Mouse (Mus musculus): ENCODE measurements around the gene Olfr1410. TPM values are rescaled to one million over a fixed set of nuclear protein-coding genes. Genes with fewer than 3 reads are reported as not detected.

Olfr1410 gene
- not detected in 2 replicates for polyA plus RNA-seq (2015; fragmentation: Nextera tagmentation; extraction: Ambion mirVana)

GRCm38 (mm10) chr1:92605482-92605881, at the start of gene Olfr1410:
TSS of gene Olfr1410 (plus strand) at chr1:92605782.
- Histone ChIP-seq H3K9me3 (ENCODE audit: control insufficient read depth, low read length) (no peaks in the 10 kb centered on the region), H3K27me3 (replicated peaks; ENCODE audit: control insufficient read depth, insufficient read depth, low read length) (no peaks in the 10 kb centered on the region; the same call in 1 of the 2 replicates), H3K4me3 (ENCODE audit: low read length) (no peak within 1 kb of the TSS), H3K27ac (ENCODE audit: low read depth, low read length) (no peak within 1 kb of the TSS), H3K36me3 (ENCODE audit: control insufficient read depth, insufficient read depth, low read length) (no peaks in the 10 kb centered on the region), H3K4me1 (ENCODE audit: control insufficient read depth, insufficient read depth, low read depth, low read length) (no peaks in the 10 kb centered on the region), H3K4me2 (ENCODE audit: low read length) (no peak within 1 kb of the TSS), H3K9ac (ENCODE audit: low read depth, low read length) (no peak within 1 kb of the TSS)
- WGBS: 95% methylated on average over 1 of the region's 1 CpGs
- no peak for ATAC-seq

GRCm38 (mm10) chr1:92571022-92571421, 34.6 kb upstream of the Olfr1410 start, which contains the start of gene Olfr1413:
TSS of gene Olfr1413 (plus strand) at chr1:92571322.
- Histone ChIP-seq H3K4me1 (ENCODE audit: control insufficient read depth, insufficient read depth, low read depth, low read length) (no peaks in the 10 kb centered on the region), H3K36me3 (ENCODE audit: control insufficient read depth, insufficient read depth, low read length) (no peaks in the 10 kb centered on the region), H3K4me2 (ENCODE audit: low read length) (no peak within 1 kb of the TSS), H3K9me3 (ENCODE audit: control insufficient read depth, low read length) (no peaks in the 10 kb centered on the region), H3K27ac (ENCODE audit: low read depth, low read length) (no peak within 1 kb of the TSS), H3K27me3 (replicated peaks; ENCODE audit: control insufficient read depth, insufficient read depth, low read length) (no peaks in the 10 kb centered on the region), H3K4me3 (ENCODE audit: low read length) (no peak within 1 kb of the TSS), H3K9ac (ENCODE audit: low read depth, low read length) (no peak within 1 kb of the TSS)
- ATAC-seq: no peak
- 79% methylated on average over 3 of the region's 3 CpGs for WGBS

DNA sequence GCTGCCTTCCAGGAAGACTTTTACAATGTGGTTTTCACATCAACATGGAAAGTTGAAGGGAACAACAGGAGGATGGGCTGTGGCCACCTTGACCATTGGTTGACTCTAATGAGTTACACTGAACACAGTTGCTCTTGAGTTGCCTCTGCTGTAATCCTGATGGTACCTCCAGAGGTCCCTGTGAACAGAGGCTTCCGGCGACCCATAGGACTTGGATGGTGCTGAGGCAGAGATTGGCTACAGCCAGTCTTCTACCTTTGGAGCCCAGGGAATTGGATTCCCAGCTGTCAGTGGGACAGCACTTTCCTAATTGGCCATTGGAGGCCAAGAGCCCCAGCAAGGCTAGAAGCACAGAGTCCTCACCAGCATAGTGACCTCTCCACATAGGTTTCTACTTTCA, 20.1 kb upstream of the Olfr1410 start, which contains the start of gene Olfr1412:
Olfr1412 (plus strand) TSS at position 301 of the 400 bp plus-strand sequence.
- Histone ChIP-seq H3K27ac (ENCODE audit: low read depth, low read length) (no peak within 1 kb of the TSS), H3K4me1 (ENCODE audit: control insufficient read depth, insufficient read depth, low read depth, low read length) (no peaks in the 10 kb centered on the region), H3K9ac (ENCODE audit: low read depth, low read length) (no peak within 1 kb of the TSS), H3K4me3 (ENCODE audit: low read length) (no peak within 1 kb of the TSS), H3K36me3 (ENCODE audit: control insufficient read depth, insufficient read depth, low read length) (no peaks in the 10 kb centered on the region), H3K4me2 (ENCODE audit: low read length) (no peak within 1 kb of the TSS), H3K9me3 (ENCODE audit: control insufficient read depth, low read length) (peaks cover 3% of the 10 kb centered on the region; the same call in 1 of the 2 replicates), H3K27me3 (replicated peaks; ENCODE audit: control insufficient read depth, insufficient read depth, low read length) (no peaks in the 10 kb centered on the region)
- no peak for ATAC-seq
- 93% methylated on average over 2 of the region's 2 CpGs for WGBS

DNA sequence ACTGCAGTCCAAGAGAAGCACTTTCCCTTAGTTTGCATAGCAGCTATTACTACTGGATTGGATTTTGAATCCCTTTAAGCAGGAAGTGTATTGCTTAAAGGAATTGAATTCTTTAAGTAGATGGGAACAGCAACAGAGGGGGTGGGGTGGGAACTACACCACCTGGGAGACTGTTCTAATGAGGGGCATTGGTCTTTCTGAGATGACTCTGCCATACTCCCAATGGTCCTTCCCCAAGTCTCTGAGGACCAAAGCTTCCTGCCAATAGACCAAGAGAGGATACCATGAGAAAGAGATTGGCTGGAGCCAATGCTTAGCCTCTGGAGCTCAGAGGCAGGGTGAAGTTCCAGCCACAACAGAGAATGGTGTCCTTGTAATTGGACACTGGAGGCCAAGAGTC, 11.5 kb upstream of the Olfr1410 start, which contains the start of gene Olfr1411:
Olfr1411 (plus strand) TSS at position 301 of the 400 bp plus-strand sequence.
- no peaks in the 10 kb centered on the region for H3K4me1 ChIP-seq (ENCODE audit: control insufficient read depth, insufficient read depth, low read depth, low read length)
- no peak within 1 kb of the TSS for H3K4me2 ChIP-seq (ENCODE audit: low read length)
- H3K4me3 ChIP-seq (ENCODE audit: low read length): no peak within 1 kb of the TSS
- no peak for ATAC-seq
- H3K27ac ChIP-seq (ENCODE audit: low read depth, low read length): no peak within 1 kb of the TSS
- no peaks in the 10 kb centered on the region for H3K9me3 ChIP-seq (ENCODE audit: control insufficient read depth, low read length)
- H3K27me3 ChIP-seq (replicated peaks; ENCODE audit: control insufficient read depth, insufficient read depth, low read length): 0 out of 2 replicates have a peak, but pooled peaks cover 2% of the 10 kb centered on the region
- H3K9ac ChIP-seq (ENCODE audit: low read depth, low read length): no peak within 1 kb of the TSS
- no peaks in the 10 kb centered on the region for H3K36me3 ChIP-seq (ENCODE audit: control insufficient read depth, insufficient read depth, low read length)

- H3K27me3 ChIP-seq (replicated peaks; ENCODE audit: control insufficient read depth, insufficient read depth, low read length): 0 out of 2 replicates have a peak, but pooled peaks cover 2% of the 10 kb centered on the region
- no peak overlapping the region for H3K9ac ChIP-seq (ENCODE audit: low read depth, low read length)
- H3K27ac ChIP-seq (ENCODE audit: low read depth, low read length): no peak overlapping the region
- no peaks in the 10 kb centered on the region for H3K9me3 ChIP-seq (ENCODE audit: control insufficient read depth, low read length)
- H3K4me2 ChIP-seq (ENCODE audit: low read length): no peak overlapping the region
- H3K4me1 ChIP-seq (ENCODE audit: control insufficient read depth, insufficient read depth, low read depth, low read length): no peaks in the 10 kb centered on the region
- no peak overlapping the region for H3K4me3 ChIP-seq (ENCODE audit: low read length)
- H3K36me3 ChIP-seq (ENCODE audit: control insufficient read depth, insufficient read depth, low read length): no peaks in the 10 kb centered on the region
- no peak for ATAC-seq
- WGBS: 91% methylated on average over 3 of the region's 3 CpGs
These were observed 9.6 kb upstream of the Olfr1410 start for GRCm38 (mm10) chr1:92596019-92596418.

GRCm38 (mm10) chr1:92607711-92608110, 2.1 kb downstream of the Olfr1410 start:
- WGBS: 83% methylated on average over 4 of the region's 4 CpGs
- no peaks in the 10 kb centered on the region for H3K36me3 ChIP-seq (ENCODE audit: control insufficient read depth, insufficient read depth, low read length)
- no peak overlapping the region for H3K4me2 ChIP-seq (ENCODE audit: low read length)

GRCm38 (mm10) chr1:92611008-92611407, 5.4 kb downstream of the Olfr1410 start:
- Histone ChIP-seq H3K9me3 (ENCODE audit: control insufficient read depth, low read length) (no peaks in the 10 kb centered on the region), H3K36me3 (ENCODE audit: control insufficient read depth, insufficient read depth, low read length) (no peaks in the 10 kb centered on the region), H3K4me1 (ENCODE audit: control insufficient read depth, insufficient read depth, low read depth, low read length) (no peaks in the 10 kb centered on the region), H3K27ac (ENCODE audit: low read depth, low read length) (no peak overlapping the region), H3K4me3 (ENCODE audit: low read length) (no peak overlapping the region), H3K9ac (ENCODE audit: low read depth, low read length) (no peak overlapping the region), H3K4me2 (ENCODE audit: low read length) (no peak overlapping the region), H3K27me3 (replicated peaks; ENCODE audit: control insufficient read depth, insufficient read depth, low read length) (no peaks in the 10 kb centered on the region; the same call in 1 of the 2 replicates)
- 5% methylated on average over 5 of the region's 5 CpGs for WGBS
- ATAC-seq: peak; percentile 54; the same call in 1 of the 2 replicates

More at GRCm38 (mm10) chr1:92607711-92608110, 2.1 kb downstream of the Olfr1410 start:
- Histone ChIP-seq H3K27ac (ENCODE audit: low read depth, low read length) (no peak overlapping the region), H3K4me1 (ENCODE audit: control insufficient read depth, insufficient read depth, low read depth, low read length) (no peaks in the 10 kb centered on the region), H3K27me3 (replicated peaks; ENCODE audit: control insufficient read depth, insufficient read depth, low read length) (no peaks in the 10 kb centered on the region; the same call in 1 of the 2 replicates), H3K4me3 (ENCODE audit: low read length) (no peak overlapping the region), H3K9me3 (ENCODE audit: control insufficient read depth, low read length) (no peaks in the 10 kb centered on the region), H3K9ac (ENCODE audit: low read depth, low read length) (no peak overlapping the region)
- no peak for ATAC-seq

GRCm38 (mm10) chr1:92613175-92613574, 7.6 kb downstream of the Olfr1410 start:
- no peaks in the 10 kb centered on the region for H3K27me3 ChIP-seq (replicated peaks; ENCODE audit: control insufficient read depth, insufficient read depth, low read length)
- no peaks in the 10 kb centered on the region for H3K9me3 ChIP-seq (ENCODE audit: control insufficient read depth, low read length)
- 24% methylated on average over 4 of the region's 4 CpGs for WGBS
- no peak overlapping the region for H3K4me2 ChIP-seq (ENCODE audit: low read length)
- H3K27ac ChIP-seq (ENCODE audit: low read depth, low read length): no peak overlapping the region
- H3K4me3 ChIP-seq (ENCODE audit: low read length): no peak overlapping the region
- no peak overlapping the region for H3K9ac ChIP-seq (ENCODE audit: low read depth, low read length)
- no peaks in the 10 kb centered on the region for H3K36me3 ChIP-seq (ENCODE audit: control insufficient read depth, insufficient read depth, low read length)
- H3K4me1 ChIP-seq (ENCODE audit: control insufficient read depth, insufficient read depth, low read depth, low read length): no peaks in the 10 kb centered on the region
- ATAC-seq: no peak

DNA sequence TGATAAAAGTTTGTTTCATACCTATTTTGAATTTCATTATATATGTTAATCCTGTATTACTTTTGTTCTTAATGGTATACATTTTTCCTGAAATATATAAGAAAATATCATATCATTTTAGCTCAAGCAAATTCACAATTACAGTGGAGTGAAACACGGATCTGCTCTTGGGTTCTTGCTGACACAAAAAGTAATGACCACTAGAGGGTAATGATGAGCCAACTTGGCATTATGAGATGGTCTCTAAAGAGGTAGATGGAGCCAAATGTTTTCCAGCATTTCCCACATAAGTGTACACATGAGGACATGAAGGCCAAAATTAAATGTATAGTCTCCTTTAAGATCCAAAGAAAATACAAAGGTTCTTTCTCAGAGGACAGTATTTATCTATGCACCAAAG, 8.9 kb downstream of the Olfr1410 start:
- Histone ChIP-seq H3K9ac (ENCODE audit: low read depth, low read length) (no peak overlapping the region), H3K4me3 (ENCODE audit: low read length) (no peak overlapping the region), H3K27ac (ENCODE audit: low read depth, low read length) (no peak overlapping the region), H3K9me3 (ENCODE audit: control insufficient read depth, low read length) (no peaks in the 10 kb centered on the region), H3K36me3 (ENCODE audit: control insufficient read depth, insufficient read depth, low read length) (no peaks in the 10 kb centered on the region), H3K4me1 (ENCODE audit: control insufficient read depth, insufficient read depth, low read depth, low read length) (no peaks in the 10 kb centered on the region), H3K4me2 (ENCODE audit: low read length) (no peak overlapping the region), H3K27me3 (replicated peaks; ENCODE audit: control insufficient read depth, insufficient read depth, low read length) (no peaks in the 10 kb centered on the region)
- 9% methylated on average over 1 of the region's 1 CpGs for WGBS
- no peak for ATAC-seq

All from hindbrain, embryonic 16.5 days (tissue).